Mouse (Mus musculus): ENCODE measurements around the gene Tssk2.

DNA sequence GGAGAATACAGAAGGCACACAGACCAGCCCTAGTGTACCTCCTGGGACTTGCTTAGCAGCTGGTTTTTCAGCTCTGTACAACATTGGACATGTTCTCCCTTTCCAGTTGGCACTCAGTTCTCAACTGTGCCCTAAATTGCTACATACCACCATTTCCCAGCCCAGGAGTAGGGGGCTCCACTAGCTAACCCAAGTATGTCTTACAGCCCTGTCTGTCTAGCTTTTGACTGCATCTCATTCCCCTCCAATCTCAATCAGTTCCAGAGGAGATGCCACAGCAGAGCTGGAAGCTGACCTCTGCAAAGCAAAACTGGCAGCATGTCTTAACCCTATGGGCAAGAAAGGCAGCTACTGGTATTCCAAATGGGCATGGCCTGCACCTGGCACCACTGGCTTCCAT is 2.3 kb upstream of the Tssk2 start:
- TF ChIP-seq CTCF (IDR thresholded peaks at IDR 0.05; ENCODE audit: control insufficient read depth, insufficient read depth, low read length) (no peak), POLR2A (IDR thresholded peaks at IDR 0.05; ENCODE audit: borderline replicate concordance, control insufficient read depth, low read depth, low read length) (no peak)

All from bone marrow, adult 2 months (tissue).